Mouse (Mus musculus) myocyte (in vitro differentiated cells): ENCODE data around the gene Cpne4. TPM values are rescaled to one million over a fixed set of nuclear protein-coding genes. Genes with fewer than 3 reads are reported as not detected.

Experiments used
- H3K27me3 ChIP-seq: one replicate; pipeline ENCODE4 v1.6.1; 2011; ENCODE audit not compliant: control insufficient read depth, insufficient read depth, insufficient read length
- H3K36me3 ChIP-seq: one replicate; pipeline ENCODE4 v1.6.1; 2011; ENCODE audit not compliant: control insufficient read depth, insufficient read depth
- H3K4me2 ChIP-seq: one replicate; pipeline ENCODE4 v1.6.1; 2011; ENCODE audit warnings: low read depth, control low read depth
- H3K4me3 ChIP-seq: one replicate; pipeline ENCODE4 v1.5.1; 2011; ENCODE audit warnings: mild to moderate bottlenecking, control low read depth, moderate library complexity
- H3K79me2 ChIP-seq: one replicate; pipeline ENCODE4 v1.6.1; 2011; ENCODE audit not compliant: control insufficient read depth, insufficient read depth
- H3ac ChIP-seq: one replicate; pipeline ENCODE4 v1.6.1; 2011; ENCODE audit not compliant: control insufficient read depth, insufficient read length
- CEBPB ChIP-seq: IDR thresholded peaks from 2 replicates; pipeline ENCODE4 v1.6.1; 2011; ENCODE audit warnings: mild to moderate bottlenecking, moderate library complexity; ENCODE audit not compliant: poor library complexity, insufficient read depth, severe bottlenecking
- E2F4 ChIP-seq: IDR thresholded peaks from one replicate; pipeline ENCODE4 v1.6.1; 2011; ENCODE audit warnings: mild to moderate bottlenecking, control low read depth, moderate library complexity; ENCODE audit not compliant: insufficient read depth
- MAX ChIP-seq: IDR thresholded peaks from one replicate; pipeline ENCODE4 v1.6.1; 2011; ENCODE audit warnings: low read depth, mild to moderate bottlenecking, control low read depth
- MYOD1 ChIP-seq, 3 experiments: IDR thresholded peaks; one replicate each; pipeline ENCODE4 v1.6.1; 2011; ENCODE audit warnings: control low read depth in 2 of 3, low read depth in 2 of 3, mild to moderate bottlenecking in 2 of 3, moderate library complexity in 1 of 3; ENCODE audit not compliant: insufficient read length in 2 of 3, control insufficient read depth in 1 of 3
- MYOG ChIP-seq, 3 experiments: IDR thresholded peaks; one replicate each; pipeline ENCODE4 v1.6.1; 2011; ENCODE audit warnings: control low read depth in 2 of 3, low read depth in 2 of 3, mild to moderate bottlenecking in 2 of 3; ENCODE audit not compliant: insufficient read length in 2 of 3, control insufficient read depth in 1 of 3, insufficient read depth in 1 of 3
- POLR2A ChIP-seq: IDR thresholded peaks from one replicate; pipeline ENCODE4 v1.6.1; 2011; ENCODE audit warnings: low read depth, mild to moderate bottlenecking, control low read depth, moderate library complexity; ENCODE audit not compliant: insufficient read length
- POLR2AphosphoS2 ChIP-seq: IDR thresholded peaks from one replicate; pipeline ENCODE4 v1.6.1; 2011; ENCODE audit warnings: low read depth, control low read depth; ENCODE audit not compliant: insufficient read length
- REST ChIP-seq: IDR thresholded peaks from one replicate; pipeline ENCODE4 v1.6.1; 2011; ENCODE audit warnings: mild to moderate bottlenecking, control low read depth, moderate library complexity; ENCODE audit not compliant: insufficient read depth, insufficient read length
- SRF ChIP-seq: IDR thresholded peaks from one replicate; pipeline ENCODE4 v1.6.1; 2011; ENCODE audit warnings: low read depth; ENCODE audit not compliant: control insufficient read depth, insufficient read length
- TCF12 ChIP-seq: IDR thresholded peaks from one replicate; pipeline ENCODE4 v1.6.1; 2011; ENCODE audit warnings: mild to moderate bottlenecking, control low read depth; ENCODE audit not compliant: poor library complexity, insufficient read depth, severe bottlenecking
- TCF3 ChIP-seq: IDR thresholded peaks from one replicate; pipeline ENCODE4 v1.6.1; 2011; ENCODE audit warnings: low read depth, control low read depth; ENCODE audit not compliant: insufficient read length
- USF1 ChIP-seq: IDR thresholded peaks from one replicate; pipeline ENCODE4 v1.6.1; 2011; ENCODE audit warnings: low read depth, mild to moderate bottlenecking, control low read depth, moderate library complexity
- polyA plus RNA-seq: library from polyadenylated mRNA; unstranded; fragments of >200 nt; fragmentation: generic; extraction: Trizol; gene quantifications from one replicate; pipeline ENCODE4 v1.2.1, GENCODE M21; 2012; ENCODE audit warnings: missing spikeins

Cpne4 gene
- polyA plus RNA-seq, 1 experiment = not detected

- TF ChIP-seq TCF3 (no peak), POLR2A (no peak), TCF12 (no peak), CEBPB (no peak), MYOG (IDR thresholded peaks at IDR 0.05; ENCODE audit: control insufficient read depth in 1 of 3, insufficient read depth in 1 of 3, insufficient read length in 2 of 3, low read depth in 2 of 3) (no peak), USF1 (no peak), E2F4 (no peak), REST (no peak), SRF (no peak), POLR2AphosphoS2 (no peak)
- Histone ChIP-seq H3K27me3 (no peaks in the 10 kb centered on the region), H3ac (no peak overlapping the region)
These were observed 435.0 kb downstream of the Cpne4 start for GRCm38 (mm10) chr9:104981934-104982548.

GRCm38 (mm10) chr9:104998225-104998624 lies 451.1 kb downstream of the Cpne4 start:
- Histone ChIP-seq H3K4me3 (no peak overlapping the region), H3ac (no peak overlapping the region), H3K79me2 (no peaks in the 10 kb centered on the region), H3K27me3 (no peaks in the 10 kb centered on the region), H3K4me2 (no peak overlapping the region), H3K36me3 (no peaks in the 10 kb centered on the region)
- TF ChIP-seq REST = no peak
- TF ChIP-seq E2F4 = no peak

More at GRCm38 (mm10) chr9:104981934-104982548, 435.0 kb downstream of the Cpne4 start:
- H3K4me3 ChIP-seq = no peak overlapping the region
- H3K36me3 ChIP-seq = no peaks in the 10 kb centered on the region
- no peaks in the 10 kb centered on the region for H3K79me2 ChIP-seq
- H3K4me2 ChIP-seq = no peak overlapping the region

GRCm38 (mm10) chr9:105010721-105011120 lies 463.6 kb downstream of the Cpne4 start:
- H3K79me2 ChIP-seq = no peaks in the 10 kb centered on the region
- H3K36me3 ChIP-seq = no peaks in the 10 kb centered on the region
- no peaks in the 10 kb centered on the region for H3K27me3 ChIP-seq
- no peak overlapping the region for H3K4me2 ChIP-seq
- H3ac ChIP-seq = no peak overlapping the region
- no peak overlapping the region for H3K4me3 ChIP-seq
- no peak for TF ChIP-seq REST
- no peak for TF ChIP-seq SRF
- no peak for TF ChIP-seq POLR2AphosphoS2
- no peak for TF ChIP-seq MAX
- TF ChIP-seq E2F4 = no peak
- TF ChIP-seq MYOG (IDR thresholded peaks at IDR 0.05; ENCODE audit: control insufficient read depth in 1 of 3, insufficient read depth in 1 of 3, insufficient read length in 2 of 3, low read depth in 2 of 3) = no peak
- TF ChIP-seq USF1 = no peak
- TF ChIP-seq TCF3 = no peak
- TF ChIP-seq MYOD1 (IDR thresholded peaks at IDR 0.05; ENCODE audit: control insufficient read depth in 1 of 3, insufficient read length in 2 of 3, low read depth in 2 of 3) = no peak

GRCm38 (mm10) chr9:105018186-105018585 lies 471.1 kb downstream of the Cpne4 start:
- Histone ChIP-seq H3ac (no peak overlapping the region), H3K4me2 (no peak overlapping the region), H3K4me3 (no peak overlapping the region), H3K27me3 (no peaks in the 10 kb centered on the region), H3K79me2 (no peaks in the 10 kb centered on the region), H3K36me3 (no peaks in the 10 kb centered on the region)
- no peak for TF ChIP-seq E2F4

- no peaks in the 10 kb centered on the region for H3K36me3 ChIP-seq
- H3ac ChIP-seq = no peak overlapping the region
- no peaks in the 10 kb centered on the region for H3K27me3 ChIP-seq
- TF ChIP-seq E2F4 (no peak), REST (no peak), TCF3 (no peak), POLR2AphosphoS2 (no peak), USF1 (no peak), CEBPB (no peak), TCF12 (no peak), SRF (no peak), MYOD1 (IDR thresholded peaks at IDR 0.05; ENCODE audit: control insufficient read depth in 1 of 3, insufficient read length in 2 of 3, low read depth in 2 of 3) (no peak), MAX (no peak), MYOG (IDR thresholded peaks at IDR 0.05; ENCODE audit: control insufficient read depth in 1 of 3, insufficient read depth in 1 of 3, insufficient read length in 2 of 3, low read depth in 2 of 3) (no peak), POLR2A (no peak)
- H3K79me2 ChIP-seq = no peaks in the 10 kb centered on the region
- H3K4me3 ChIP-seq = no peak overlapping the region
- no peak overlapping the region for H3K4me2 ChIP-seq
These were observed 481.2 kb downstream of the Cpne4 start for GRCm38 (mm10) chr9:105028311-105028710.

GRCm38 (mm10) chr9:105032572-105032971 lies 485.5 kb downstream of the Cpne4 start:
- Histone ChIP-seq H3K4me3 (no peak overlapping the region), H3K4me2 (no peak overlapping the region), H3K36me3 (no peaks in the 10 kb centered on the region), H3K27me3 (no peaks in the 10 kb centered on the region), H3K79me2 (no peaks in the 10 kb centered on the region), H3ac (no peak overlapping the region)
- TF ChIP-seq POLR2A = no peak
- no peak for TF ChIP-seq POLR2AphosphoS2
- no peak for TF ChIP-seq TCF12
- TF ChIP-seq MYOD1 (IDR thresholded peaks at IDR 0.05; ENCODE audit: control insufficient read depth in 1 of 3, insufficient read length in 2 of 3, low read depth in 2 of 3) = no peak
- TF ChIP-seq REST = no peak
- TF ChIP-seq MYOG (IDR thresholded peaks at IDR 0.05; ENCODE audit: control insufficient read depth in 1 of 3, insufficient read depth in 1 of 3, insufficient read length in 2 of 3, low read depth in 2 of 3) = no peak
- TF ChIP-seq MAX = no peak
- no peak for TF ChIP-seq CEBPB
